Mouse (Mus musculus) stomach, embryonic 14.5 days (tissue): ENCODE data around the gene Aldh6a1. TPM values are rescaled to one million over a fixed set of nuclear protein-coding genes. Genes with fewer than 3 reads are reported as not detected.

Experiments
- ATAC-seq: fragments of 200-750 bp; cut with Nextera tagmentation; 2 replicates; pipeline ENCODE4 v1.8.0; 2017; ENCODE audit warnings: low read depth, moderate TSS enrichment; ENCODE audit not compliant: insufficient number of reproducible peaks, insufficient read depth, low FRiP score
- H3K27ac ChIP-seq: fragments of 300-500 bp; sonication (generic); 2 replicates; pipeline ENCODE4 v1.5.1; 2014; ENCODE audit warnings: mild to moderate bottlenecking, low read length, moderate library complexity, mixed read lengths
- H3K27me3 ChIP-seq: fragments of 300-500 bp; sonication (generic); 2 replicates; pipeline ENCODE4 v1.6.1; 2014; ENCODE audit warnings: low read length, control low read depth, mixed read lengths; ENCODE audit not compliant: control insufficient read depth, insufficient read depth
- H3K36me3 ChIP-seq: fragments of 300-500 bp; sonication (generic); 2 replicates; pipeline ENCODE4 v1.6.1; 2014; ENCODE audit warnings: mild to moderate bottlenecking, control low read depth, low read length, moderate library complexity, mixed read lengths; ENCODE audit not compliant: control insufficient read depth, insufficient read depth
- H3K4me1 ChIP-seq: fragments of 300-500 bp; sonication (generic); 2 replicates; pipeline ENCODE4 v1.6.1; 2014; ENCODE audit warnings: low read length, control low read depth, mixed read lengths; ENCODE audit not compliant: control insufficient read depth, insufficient read depth
- H3K4me2 ChIP-seq: fragments of 300-500 bp; sonication (generic); replicated peaks from 2 replicates; pipeline ENCODE4 v1.6.1; 2014; ENCODE audit warnings: low read depth, low read length, control low read depth
- H3K4me3 ChIP-seq: fragments of 300-500 bp; sonication (generic); 2 replicates; pipeline ENCODE4 v1.5.1; 2014; ENCODE audit warnings: low read depth, low read length, control low read depth
- H3K9ac ChIP-seq: fragments of 300-500 bp; sonication (generic); replicated peaks from 2 replicates; pipeline ENCODE4 v1.6.1; 2014; ENCODE audit warnings: low read depth, mild to moderate bottlenecking, control low read depth, low read length, moderate library complexity, mixed read lengths
- H3K9me3 ChIP-seq: fragments of 300-500 bp; sonication (generic); 2 replicates; pipeline ENCODE4 v1.6.1; 2016; ENCODE audit warnings: low read depth, low read length, control low read depth; ENCODE audit not compliant: control insufficient read depth
- WGBS: fragments of 180-500 bp; shearing (Covaris S2); extraction: QIAGEN DNeasy Blood & Tissue Kit; methylation state at CpG from one replicate; pipeline ENCODE4 v1.1.7; 2014; 5-methylcytosine and 5-hydroxymethylcytosine counted together
- polyA plus RNA-seq: library from polyadenylated mRNA; unstranded; fragments of >200 nt; fragmentation: Nextera tagmentation; extraction: Ambion mirVana; gene quantifications from 2 replicates; pipeline ENCODE4 v1.2.1, GENCODE M21; 2014

The Aldh6a1 gene
- polyA plus RNA-seq, 1 experiment from 2014 or later: 35.5 TPM

DNA sequence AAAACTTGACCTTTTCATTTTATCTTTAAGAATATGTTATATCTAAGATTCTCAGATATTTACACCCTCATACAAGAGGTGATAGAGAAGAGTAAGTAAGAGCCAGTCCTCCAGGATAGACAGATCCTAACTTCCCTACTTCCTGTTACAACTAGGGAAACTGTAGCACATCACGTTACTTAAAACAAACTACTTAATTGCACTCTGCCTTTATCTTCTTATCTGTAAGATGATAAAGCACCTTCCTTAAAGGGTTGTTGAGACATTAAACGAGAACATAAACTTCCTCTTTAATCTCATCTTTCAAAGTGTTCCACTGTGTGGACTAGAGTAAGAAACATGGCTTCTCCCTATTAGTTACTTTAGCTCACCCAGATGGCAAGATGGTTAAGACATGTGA lies 12.1 kb downstream of the Aldh6a1 start:
- 42% methylated on average over 2 of the region's 2 CpGs for WGBS
- no peak for ATAC-seq
- Histone ChIP-seq H3K27ac (no peak overlapping the region), H3K4me3 (no peak overlapping the region), H3K4me2 (no peak overlapping the region), H3K9ac (no peak overlapping the region), H3K36me3 (no peaks in the 10 kb centered on the region), H3K27me3 (no peaks in the 10 kb centered on the region), H3K4me1 (no peaks in the 10 kb centered on the region), H3K9me3 (no peaks in the 10 kb centered on the region)

DNA sequence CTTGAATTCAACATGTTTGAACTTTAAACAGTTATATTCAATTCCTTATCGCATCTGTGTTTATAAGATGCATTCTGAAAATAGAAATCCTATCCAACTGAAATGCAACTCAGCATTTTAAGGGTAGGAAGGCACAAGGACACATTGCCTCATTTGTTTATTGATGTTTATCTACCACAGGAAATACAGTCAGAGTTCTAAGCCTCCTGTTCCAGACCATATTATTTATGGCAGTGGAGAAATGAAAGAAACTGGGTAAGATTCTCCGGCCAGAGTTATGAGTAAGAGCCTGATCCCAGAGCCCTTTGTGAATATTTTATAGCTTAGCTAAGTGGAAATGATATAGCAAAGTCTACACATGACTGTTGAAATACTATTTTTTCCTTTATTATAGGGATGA lies 21.0 kb downstream of the Aldh6a1 start:
- H3K4me3 ChIP-seq: no peak overlapping the region
- no peaks in the 10 kb centered on the region for H3K4me1 ChIP-seq
- H3K4me2 ChIP-seq: no peak overlapping the region
- H3K36me3 ChIP-seq: no peaks in the 10 kb centered on the region
- ATAC-seq: no peak
- 79% methylated on average over 2 of the region's 2 CpGs for WGBS
- H3K27ac ChIP-seq: no peak overlapping the region
- no peak overlapping the region for H3K9ac ChIP-seq
- H3K27me3 ChIP-seq: no peaks in the 10 kb centered on the region
- no peaks in the 10 kb centered on the region for H3K9me3 ChIP-seq

DNA sequence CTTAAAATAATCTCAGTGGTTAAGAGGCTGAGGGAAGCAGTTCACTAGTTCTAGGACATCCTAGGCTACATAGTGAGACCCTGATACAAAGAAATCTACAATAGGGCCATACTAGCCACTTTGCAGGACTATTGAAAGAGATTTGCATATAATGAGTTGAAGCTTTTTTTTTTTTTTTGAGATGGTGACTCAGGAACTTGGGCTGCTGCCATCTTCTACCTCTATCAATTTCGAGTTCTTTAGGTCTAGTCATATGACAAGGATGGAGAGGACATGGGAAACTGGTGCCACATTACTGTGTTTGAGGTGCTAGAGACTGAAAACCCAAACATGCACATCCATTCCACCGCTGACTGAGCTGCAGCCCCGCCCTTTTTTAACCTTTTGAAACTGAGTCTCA lies 26.8 kb downstream of the Aldh6a1 start:
- H3K4me1 ChIP-seq: no peaks in the 10 kb centered on the region
- 58% methylated on average over 3 of the region's 3 CpGs for WGBS

DNA sequence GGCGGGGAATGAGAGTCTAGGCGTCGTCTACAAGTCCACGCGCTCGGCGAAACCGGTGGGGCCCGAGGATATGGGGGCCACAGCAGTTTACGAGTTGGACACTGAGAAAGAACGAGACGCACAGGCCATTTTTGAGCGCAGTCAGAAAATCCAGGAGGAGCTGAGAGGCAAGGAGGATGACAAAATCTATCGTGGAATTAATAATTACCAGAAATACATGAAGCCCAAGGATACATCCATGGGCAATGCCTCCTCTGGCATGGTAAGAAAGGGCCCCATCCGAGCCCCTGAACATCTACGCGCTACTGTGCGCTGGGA lies 33.2 kb downstream of the Aldh6a1 start:
- peak overlapping the region; percentile 39; the same call in 1 of the 2 replicates for H3K9ac ChIP-seq
- H3K9me3 ChIP-seq: no peaks in the 10 kb centered on the region; the same call in 1 of the 2 replicates
- peak overlapping the region; percentile 35; the same call in 1 of the 2 replicates for H3K27ac ChIP-seq
- H3K4me3 ChIP-seq: peak overlapping the region; percentile 44
- 0 out of 2 replicates have a peak, but pooled peaks cover 4% of the 10 kb centered on the region for H3K4me1 ChIP-seq
- peak overlapping the region; percentile 82 for H3K4me2 ChIP-seq
- peak; percentile 28; the same call in 1 of the 2 replicates for ATAC-seq
- H3K36me3 ChIP-seq: no peaks in the 10 kb centered on the region
- no peaks in the 10 kb centered on the region for H3K27me3 ChIP-seq
- WGBS: 41% methylated on average over 18 of the region's 18 CpGs

More for the DNA sequence above, 26.8 kb downstream of the Aldh6a1 start:
- Histone ChIP-seq H3K36me3 (no peaks in the 10 kb centered on the region), H3K27me3 (no peaks in the 10 kb centered on the region), H3K9me3 (no peaks in the 10 kb centered on the region), H3K9ac (no peak overlapping the region), H3K4me3 (no peak overlapping the region), H3K4me2 (no peak overlapping the region), H3K27ac (no peak overlapping the region)
- ATAC-seq: no peak

GRCm38 (mm10) chr12:84416834-84417604 lies 33.8 kb downstream of the Aldh6a1 start, which contains the start of gene Rnf113a2:
Gene Rnf113a2 (plus strand): TSS chr12:84417196.
- Histone ChIP-seq H3K9me3 (no peaks in the 10 kb centered on the region; the same call in 1 of the 2 replicates), H3K9ac (peak within 1 kb of the TSS; percentile 39), H3K27me3 (no peaks in the 10 kb centered on the region), H3K27ac (peak within 1 kb of the TSS; percentile 35; the same call in 1 of the 2 replicates), H3K4me3 (peak within 1 kb of the TSS; percentile 44), H3K4me1 (0 out of 2 replicates have a peak, but pooled peaks cover 4% of the 10 kb centered on the region), H3K4me2 (peak within 1 kb of the TSS; percentile 82), H3K36me3 (no peaks in the 10 kb centered on the region)
- ATAC-seq: peak; percentile 91; the same call in 1 of the 2 replicates
- WGBS: 3% methylated on average over 50 of the region's 50 CpGs

DNA sequence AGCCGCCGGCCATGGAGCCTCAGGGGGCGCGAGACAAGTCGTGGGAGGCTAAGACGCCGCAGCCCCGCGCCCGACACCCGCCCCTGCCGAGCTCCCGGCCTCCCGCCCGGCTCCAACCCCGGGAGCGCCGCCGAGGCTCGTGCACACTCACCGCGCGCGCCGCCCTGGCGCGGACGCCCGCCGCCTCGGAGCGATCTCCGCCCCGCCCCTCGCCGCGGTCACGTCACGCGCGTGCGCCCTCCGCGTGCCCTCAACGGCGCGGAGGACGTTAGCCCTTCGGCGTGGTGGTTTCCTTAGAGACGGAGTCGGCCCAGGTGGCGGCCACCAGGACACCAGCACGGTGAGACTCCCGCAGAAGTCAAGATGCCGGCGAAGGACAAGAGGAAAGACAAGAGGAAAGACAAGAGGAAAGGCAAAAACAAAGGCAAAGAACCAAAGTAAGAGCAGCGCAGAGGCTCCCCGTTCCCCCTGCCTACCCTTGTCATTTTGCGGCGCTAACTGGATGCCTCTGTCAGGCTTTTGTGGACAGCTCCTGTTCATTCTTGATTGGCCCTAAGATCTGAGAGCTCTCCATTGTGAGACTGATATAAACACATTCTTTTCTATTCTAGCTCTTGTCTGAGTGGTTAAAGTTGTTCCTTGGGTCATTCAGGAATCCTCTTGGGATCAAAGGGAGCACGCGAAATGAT lies 41.8 kb downstream of the Aldh6a1 start, which contains the start of the genes Entpd5 and Bbof1:
Gene Entpd5, minus strand, starts transcription at position 211 of the 689 bp plus-strand sequence.
Gene Bbof1, plus strand, starts transcription at position 253 of the 689 bp plus-strand sequence.
- 2% methylated on average over 63 of the region's 63 CpGs for whole genome bisulfite sequencing
- H3K36me3 ChIP-seq: no peaks in the 10 kb centered on the region
- peaks cover 8% of the 10 kb centered on the region; the same call in 1 of the 2 replicates for H3K4me1 ChIP-seq
- no peaks in the 10 kb centered on the region for H3K27me3 ChIP-seq
- peak within 1 kb of the TSS; percentile 60 for H3K4me3 ChIP-seq
- H3K9me3 ChIP-seq: no peaks in the 10 kb centered on the region
- H3K27ac ChIP-seq: peak within 1 kb of the TSS; percentile 77
- peak within 1 kb of the TSS; percentile 60 for H3K9ac ChIP-seq
- peak; percentile 91 for ATAC-seq
- H3K4me2 ChIP-seq: peak within 1 kb of the TSS; percentile 94

DNA sequence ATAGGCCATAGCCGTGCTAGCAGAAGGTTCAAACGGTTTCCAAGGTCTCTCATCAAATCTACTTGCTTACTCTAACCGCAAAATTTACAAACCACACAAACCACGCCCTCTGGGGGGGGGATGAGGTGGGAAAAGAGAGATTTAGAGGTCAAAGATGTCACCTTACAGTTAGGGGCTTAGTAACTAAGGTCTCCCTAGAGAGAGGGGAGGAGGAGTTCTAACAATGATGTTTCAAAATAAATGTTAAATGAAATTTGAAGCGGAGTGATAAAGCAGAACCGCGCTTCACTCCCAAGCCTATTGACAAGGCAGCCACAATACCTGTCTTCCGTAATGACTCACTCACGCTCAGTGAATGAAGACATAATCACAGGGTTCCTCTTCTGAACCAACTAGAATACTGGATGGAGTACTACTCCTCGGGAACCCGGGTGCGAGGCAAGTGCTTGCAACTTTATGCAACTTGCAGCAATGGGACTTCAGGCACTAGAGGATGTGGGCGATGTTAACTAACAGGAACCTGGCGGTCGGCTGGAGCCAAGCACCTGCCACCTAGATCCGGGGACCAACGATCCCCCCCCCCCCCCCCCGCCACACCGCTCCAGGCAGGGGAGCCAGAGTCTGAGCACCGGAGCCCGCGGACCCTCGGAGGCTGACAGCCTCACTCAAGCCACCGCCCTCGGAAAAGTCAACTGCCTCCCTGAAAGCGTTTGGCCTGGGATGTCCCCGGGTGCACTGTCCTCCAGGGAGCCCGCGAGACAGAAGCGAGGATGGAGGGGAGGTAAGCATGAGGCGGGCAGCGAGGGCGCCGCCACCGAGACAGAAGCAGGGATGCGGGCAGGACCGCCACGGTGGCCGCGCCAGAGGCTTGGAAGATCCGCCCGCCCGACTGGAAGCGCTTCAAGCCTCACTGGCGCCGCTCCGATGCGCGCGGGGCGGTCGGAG lies 42.7 kb downstream of the Aldh6a1 start:
- Histone ChIP-seq H3K27ac (peak overlapping the region; percentile 77), H3K4me3 (peak overlapping the region; percentile 60), H3K4me1 (peaks cover 8% of the 10 kb centered on the region; the same call in 1 of the 2 replicates), H3K4me2 (peak overlapping the region; percentile 94), H3K27me3 (no peaks in the 10 kb centered on the region), H3K9me3 (no peaks in the 10 kb centered on the region), H3K36me3 (no peaks in the 10 kb centered on the region), H3K9ac (peak overlapping the region; percentile 60)
- WGBS: 2% methylated on average over 42 of the region's 52 CpGs
- ATAC-seq: peak; percentile 75
